Comparison of ENCODE assay signal across 21 mouse cellular contexts in the genomic region with DNA sequence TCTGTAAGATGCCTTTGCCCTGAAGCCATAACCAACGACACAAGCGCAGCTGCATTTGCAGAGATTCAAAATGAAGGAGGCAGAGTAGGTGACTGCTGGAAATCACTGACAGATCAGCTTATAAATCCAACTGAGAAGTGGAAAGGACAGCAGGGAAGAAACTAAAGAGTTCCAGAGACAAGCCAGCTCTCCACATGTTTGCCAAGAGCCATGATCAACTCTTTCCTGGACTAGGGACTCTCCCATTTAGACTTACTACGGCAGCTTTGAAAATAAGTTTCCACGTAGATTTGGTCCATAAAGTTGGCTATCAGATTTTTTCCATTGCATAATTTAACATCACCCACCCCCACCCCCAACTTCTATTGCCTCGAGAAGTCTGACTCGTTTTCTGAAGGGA.
"Had no signal": no experiment of that assay in that cellular context is flagged by ENCODE, and none has a peak within 500 bp of the region (broad histone marks: within the 10 kb centered on the region; RNA-seq: fewer than 3 reads in every experiment).

No protein-coding gene starts in this region.

- H3K27me3 ChIP-seq: liver, embryonic 12.5 days; liver, embryonic 15.5 days; lung, embryonic 15.5 days; megakaryocyte, embryonic 14.5 days; midbrain, embryonic 13.5 days; neural tube, embryonic 13.5 days; stomach, embryonic 15.5 days had no signal

- H3K9me3 ChIP-seq: liver, embryonic 12.5 days; liver, embryonic 15.5 days; lung, embryonic 15.5 days; megakaryocyte, embryonic 14.5 days; midbrain, embryonic 10.5 days; midbrain, embryonic 13.5 days; neural tube, embryonic 13.5 days; stomach, embryonic 15.5 days had no signal

- H3K27ac ChIP-seq: kidney, postnatal 0 days; layer of hippocampus, adult 2 months; liver, embryonic 12.5 days; liver, embryonic 15.5 days; lung, embryonic 15.5 days; midbrain, embryonic 10.5 days; midbrain, embryonic 13.5 days; neural tube, embryonic 13.5 days; stomach, embryonic 15.5 days had no signal

- H3K4me2 ChIP-seq: liver, embryonic 12.5 days; liver, embryonic 15.5 days; lung, embryonic 15.5 days; midbrain, embryonic 13.5 days; neural tube, embryonic 13.5 days; stomach, embryonic 15.5 days had no signal

- ATAC-seq: intestine, postnatal 0 days; liver, embryonic 12.5 days; midbrain, embryonic 13.5 days; midbrain, embryonic 16.5 days had no signal

- H3K36me3 ChIP-seq: liver, embryonic 12.5 days; liver, embryonic 15.5 days; lung, embryonic 15.5 days; midbrain, embryonic 10.5 days; midbrain, embryonic 13.5 days; neural tube, embryonic 13.5 days; stomach, embryonic 15.5 days had no signal

- H3K4me3 ChIP-seq: layer of hippocampus, adult 2 months; liver, embryonic 12.5 days; liver, embryonic 15.5 days; lung, embryonic 15.5 days; megakaryocyte, embryonic 14.5 days; midbrain, embryonic 10.5 days; midbrain, embryonic 13.5 days; myocyte; neural tube, embryonic 13.5 days; stomach, embryonic 15.5 days had no signal

- H3K9ac ChIP-seq: liver, embryonic 12.5 days; liver, embryonic 15.5 days; lung, embryonic 15.5 days; midbrain, embryonic 13.5 days; neural tube, embryonic 13.5 days; stomach, embryonic 15.5 days had no signal

- H3K4me1 ChIP-seq: liver, embryonic 12.5 days; liver, embryonic 15.5 days; lung, embryonic 15.5 days; megakaryocyte, embryonic 14.5 days; midbrain, embryonic 10.5 days; midbrain, embryonic 13.5 days; neural tube, embryonic 13.5 days; stomach, embryonic 15.5 days had no signal

- DNase-seq: kidney, postnatal 25 days; layer of hippocampus, adult 9-11 months; liver; lung, adult 18-20 months; lung, postnatal 10 days; lung, postnatal 36 days; spleen, adult 18-20 months; thymus, postnatal 25 days had no signal
